In the genomic region with DNA sequence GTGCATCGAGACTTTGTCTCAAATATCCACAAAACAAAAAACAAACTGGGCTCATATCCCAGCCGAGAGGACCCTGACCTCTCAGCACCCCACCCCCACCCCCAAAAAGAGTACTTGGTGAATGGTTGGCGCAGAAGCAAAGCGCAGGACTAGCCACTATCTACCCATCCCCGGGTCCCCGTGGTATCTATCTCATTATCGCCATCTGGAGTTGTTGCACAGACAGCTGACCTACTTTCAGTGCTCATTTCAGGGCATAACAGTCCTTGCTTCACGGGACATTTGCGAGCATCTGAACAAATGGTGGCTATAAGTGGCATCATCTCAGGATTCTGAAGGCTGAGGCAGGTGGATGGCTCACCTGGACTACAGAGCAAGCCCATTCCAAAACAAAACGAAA, we compare ENCODE assay signal across 10 mouse cellular contexts. TPM values are rescaled to one million over a fixed set of nuclear protein-coding genes. Genes with fewer than 3 reads are reported as not detected.
DNase-seq lines count a peak whose midpoint lies in the region; ATAC-seq and TF ChIP-seq lines count a peak whose summit lies in the region.
"Had no signal": no experiment of that assay in that cellular context is flagged by ENCODE, and none has a peak within 500 bp of the region (broad histone marks: within the 10 kb centered on the region; RNA-seq: fewer than 3 reads in every experiment).

No protein-coding gene starts in this region.

- 14% methylated on average over 10 of the region's 10 CpGs for WGBS in heart, postnatal 0 days
- WGBS in hindbrain, embryonic 13.5 days, result 14% methylated on average over 10 of the region's 10 CpGs

- peak overlapping the region; percentile 41 for H3K4me3 ChIP-seq in heart, postnatal 0 days (ENCODE audit: low read depth, low read length)
- H3K4me3 ChIP-seq in hindbrain, embryonic 13.5 days, result no peak overlapping the region
- H3K4me3 ChIP-seq: megakaryocyte, embryonic 14.5 days had no signal

- no peaks in the 10 kb centered on the region for H3K9me3 ChIP-seq in heart, postnatal 0 days (replicated peaks; ENCODE audit: control insufficient read depth, low read length)
- H3K9me3 ChIP-seq in hindbrain, embryonic 13.5 days, result no peaks in the 10 kb centered on the region
- H3K9me3 ChIP-seq: megakaryocyte, embryonic 14.5 days had no signal

- H3K27ac ChIP-seq in heart, postnatal 0 days (ENCODE audit: low read depth), result no peak overlapping the region
- H3K27ac ChIP-seq in hindbrain, embryonic 13.5 days, result no peak overlapping the region

- no peak for TF ChIP-seq CTCF in heart, postnatal 0 days (IDR thresholded peaks at IDR 0.05; ENCODE audit: low read depth)

- DNase-seq in heart, postnatal 0 days (ENCODE audit: low spot score), result no peak
- no peak for DNase-seq in heart, adult 8-10 months (ENCODE audit: low spot score)
- peak; percentile 35 for DNase-seq in brain, adult 2 months (ENCODE audit: low read depth, low spot score)
- no peak for DNase-seq in left cerebral cortex, adult 9 months (ENCODE audit: low spot score in 2 of 2)
- no peak for DNase-seq in frontal cortex, postnatal 36 days (ENCODE audit: low spot score in 2 of 2)
- no peak for DNase-seq in lung, postnatal 14 days

- H3K4me2 ChIP-seq in heart, postnatal 0 days (ENCODE audit: low read depth, low read length), result peak overlapping the region; percentile 69
- peak overlapping the region; percentile 31 for H3K4me2 ChIP-seq in hindbrain, embryonic 13.5 days

- peaks cover 16% of the 10 kb centered on the region for H3K4me1 ChIP-seq in heart, postnatal 0 days (ENCODE audit: control insufficient read depth, insufficient read depth)
- peaks cover 15% of the 10 kb centered on the region for H3K4me1 ChIP-seq in hindbrain, embryonic 13.5 days (replicated peaks)

- 0 out of 2 replicates have a peak overlapping the region, but pooled peaks have one; percentile 28 for H3K9ac ChIP-seq in heart, postnatal 0 days (replicated peaks; ENCODE audit: low read depth, low read length)
- no peak overlapping the region for H3K9ac ChIP-seq in hindbrain, embryonic 13.5 days

- no peaks in the 10 kb centered on the region for H3K36me3 ChIP-seq in heart, postnatal 0 days (replicated peaks; ENCODE audit: control insufficient read depth, insufficient read depth, low read length)
- no peaks in the 10 kb centered on the region for H3K36me3 ChIP-seq in hindbrain, embryonic 13.5 days

- ATAC-seq in heart, postnatal 0 days (ENCODE audit: insufficient read depth, low read depth), result no peak
- ATAC-seq in hindbrain, embryonic 13.5 days (ENCODE audit: low FRiP score), result no peak
- ATAC-seq in megakaryocyte-erythroid progenitor cell, adult 5-6 weeks (replicated peaks; ENCODE audit: low FRiP score, low TSS enrichment, poor library complexity, severe bottlenecking), result 0 out of 2 replicates have a peak, but pooled peaks have one; percentile 18

- TF ChIP-seq EP300 in heart, postnatal 0 days (IDR thresholded peaks at IDR 0.05; ENCODE audit: low read depth), result no peak

- no peaks in the 10 kb centered on the region for H3K27me3 ChIP-seq in heart, postnatal 0 days (ENCODE audit: control insufficient read depth, insufficient read depth, low read length)
- peaks cover 34% of the 10 kb centered on the region for H3K27me3 ChIP-seq in hindbrain, embryonic 13.5 days

RNA-seq across cellular contexts. Expression of gene Cnksr1, which starts 0.5 kb away (rescaled TPM):
- total RNA-seq in heart, postnatal 0 days (2014; rRNA removed; ENCODE audit: low replicate concordance), result 0.69 and 5.1 TPM in 2 replicates
- polyA plus RNA-seq in heart, postnatal 0 days (2015; fragmentation: Nextera tagmentation; extraction: Ambion mirVana), result 0.66 and 0.77 TPM in 2 replicates
- total RNA-seq in heart, adult 8-10 months (2022), result 1 to 10 TPM; 7.5 to 9.2 (median 8.5) TPM
- polyA plus RNA-seq in hindbrain, embryonic 13.5 days (2015; fragmentation: Nextera tagmentation; extraction: Ambion mirVana), result 0.06 and 0.08 TPM in 2 replicates
- total RNA-seq in megakaryocyte-erythroid progenitor cell, adult 5-6 weeks (2014; fragmentation: Nextera tagmentation), result not detected in 2 replicates
- total RNA-seq in megakaryocyte-erythroid progenitor cell, adult 5-6 weeks (2017), result not detected in 2 replicates

RNA-seq across cellular contexts. Expression of gene E130218I03Rik, which starts 4.8 kb away (rescaled TPM):
- not detected in 2 replicates for total RNA-seq in heart, postnatal 0 days (2014; rRNA removed; ENCODE audit: low replicate concordance)
- polyA plus RNA-seq in heart, postnatal 0 days (2015; fragmentation: Nextera tagmentation; extraction: Ambion mirVana), result 0.16 and 0.20 TPM in 2 replicates
- not detected for total RNA-seq in heart, adult 8-10 months (2022)
- polyA plus RNA-seq in hindbrain, embryonic 13.5 days (2015; fragmentation: Nextera tagmentation; extraction: Ambion mirVana), result 0.45 and 0.56 TPM in 2 replicates
- not detected in 2 replicates for total RNA-seq in megakaryocyte-erythroid progenitor cell, adult 5-6 weeks (2014; fragmentation: Nextera tagmentation)
- not detected in 2 replicates for total RNA-seq in megakaryocyte-erythroid progenitor cell, adult 5-6 weeks (2017)
- total RNA-seq: gastrocnemius, postnatal 14 days had no signal

RNA-seq across cellular contexts. Expression of gene Zfp593, which starts 6.7 kb away (rescaled TPM):
- 4.0 and 4.2 TPM in 2 replicates for total RNA-seq in heart, postnatal 0 days (2014; rRNA removed; ENCODE audit: low replicate concordance)
- 5.4 and 6.0 TPM in 2 replicates for polyA plus RNA-seq in heart, postnatal 0 days (2015; fragmentation: Nextera tagmentation; extraction: Ambion mirVana)
- total RNA-seq in heart, adult 8-10 months (2022), result 1 to 10 TPM; 3.8 to 4.3 (median 4.0) TPM
- polyA plus RNA-seq in hindbrain, embryonic 13.5 days (2015; fragmentation: Nextera tagmentation; extraction: Ambion mirVana), result 15.5 and 15.7 TPM in 2 replicates
- total RNA-seq in megakaryocyte-erythroid progenitor cell, adult 5-6 weeks (2014; fragmentation: Nextera tagmentation), result 18.2 and 20.3 TPM in 2 replicates
- total RNA-seq in megakaryocyte-erythroid progenitor cell, adult 5-6 weeks (2017), result 14.9 and 15.2 TPM in 2 replicates

RNA-seq across cellular contexts. Expression of gene Gm30191, which starts 8.0 kb away (rescaled TPM):
- total RNA-seq in heart, postnatal 0 days (2014; rRNA removed; ENCODE audit: low replicate concordance), result not detected in 2 replicates
- polyA plus RNA-seq in heart, postnatal 0 days (2015; fragmentation: Nextera tagmentation; extraction: Ambion mirVana), result not detected in 2 replicates
- total RNA-seq in heart, adult 8-10 months (2022), result not detected
- 0.54 and 0.74 TPM in 2 replicates for polyA plus RNA-seq in hindbrain, embryonic 13.5 days (2015; fragmentation: Nextera tagmentation; extraction: Ambion mirVana)
- total RNA-seq in megakaryocyte-erythroid progenitor cell, adult 5-6 weeks (2014; fragmentation: Nextera tagmentation), result not detected in 2 replicates
- not detected in 2 replicates for total RNA-seq in megakaryocyte-erythroid progenitor cell, adult 5-6 weeks (2017)
- total RNA-seq: gastrocnemius, postnatal 14 days had no signal

RNA-seq across cellular contexts. Expression of gene Catsper4, which starts 11.5 kb away (rescaled TPM):
- total RNA-seq in heart, postnatal 0 days (2014; rRNA removed; ENCODE audit: low replicate concordance), result not detected in 2 replicates
- not detected in 2 replicates for polyA plus RNA-seq in heart, postnatal 0 days (2015; fragmentation: Nextera tagmentation; extraction: Ambion mirVana)
- total RNA-seq in heart, adult 8-10 months (2022), result under 1 TPM in 1 of 4 experiments, not detected in 3; 0.14 TPM
- not detected in 2 replicates for polyA plus RNA-seq in hindbrain, embryonic 13.5 days (2015; fragmentation: Nextera tagmentation; extraction: Ambion mirVana)
- total RNA-seq in megakaryocyte-erythroid progenitor cell, adult 5-6 weeks (2014; fragmentation: Nextera tagmentation), result not detected in 2 replicates
- total RNA-seq in megakaryocyte-erythroid progenitor cell, adult 5-6 weeks (2017), result not detected in 2 replicates
